Mouse (Mus musculus): ENCODE results near the gene Ppp2r5c. TPM values are rescaled to one million over a fixed set of nuclear protein-coding genes. Genes with fewer than 3 reads are reported as not detected.

Gene Ppp2r5c
- polyA plus RNA-seq, 1 experiment: 153 TPM

GRCm38 (mm10) chr12:110545040-110545701, 98.3 kb downstream of the Ppp2r5c start:
- no peak for TF ChIP-seq POLR2A (IDR thresholded peaks at IDR 0.05; ENCODE audit: borderline replicate concordance, low read depth, low read length)
- TF ChIP-seq CTCF (IDR thresholded peaks at IDR 0.05; ENCODE audit: low read depth, low read length): no peak
- no peak overlapping the region for H3K27ac ChIP-seq (ENCODE audit: insufficient read depth, low read depth, low read length)
- no peaks in the 10 kb centered on the region for H3K4me1 ChIP-seq (ENCODE audit: control insufficient read depth, insufficient read depth, low read length)
- H3K4me3 ChIP-seq (ENCODE audit: insufficient read depth, low read length): no peak overlapping the region

- TF ChIP-seq CTCF (IDR thresholded peaks at IDR 0.05; ENCODE audit: low read depth, low read length) (no peak), POLR2A (IDR thresholded peaks at IDR 0.05; ENCODE audit: borderline replicate concordance, low read depth, low read length) (no peak)
- Histone ChIP-seq H3K27ac (ENCODE audit: insufficient read depth, low read depth, low read length) (no peak overlapping the region), H3K4me3 (ENCODE audit: insufficient read depth, low read length) (no peak overlapping the region), H3K4me1 (ENCODE audit: control insufficient read depth, insufficient read depth, low read length) (no peaks in the 10 kb centered on the region)
Measured at GRCm38 (mm10) chr12:110547573-110547972, 100.7 kb downstream of the Ppp2r5c start.

GRCm38 (mm10) chr12:110549437-110550112, 102.7 kb downstream of the Ppp2r5c start:
- no peak for TF ChIP-seq CTCF (IDR thresholded peaks at IDR 0.05; ENCODE audit: low read depth, low read length)
- no peak for TF ChIP-seq POLR2A (IDR thresholded peaks at IDR 0.05; ENCODE audit: borderline replicate concordance, low read depth, low read length)
- Histone ChIP-seq H3K27ac (ENCODE audit: insufficient read depth, low read depth, low read length) (no peak overlapping the region), H3K4me1 (ENCODE audit: control insufficient read depth, insufficient read depth, low read length) (no peaks in the 10 kb centered on the region), H3K4me3 (ENCODE audit: insufficient read depth, low read length) (no peak overlapping the region)

GRCm38 (mm10) chr12:110550364-110550763, 103.4 kb downstream of the Ppp2r5c start:
- H3K27ac ChIP-seq (ENCODE audit: insufficient read depth, low read depth, low read length): no peak overlapping the region
- H3K4me1 ChIP-seq (ENCODE audit: control insufficient read depth, insufficient read depth, low read length): no peaks in the 10 kb centered on the region
- TF ChIP-seq POLR2A (IDR thresholded peaks at IDR 0.05; ENCODE audit: borderline replicate concordance, low read depth, low read length) (no peak), CTCF (IDR thresholded peaks at IDR 0.05; ENCODE audit: low read depth, low read length) (no peak)
- H3K4me3 ChIP-seq (ENCODE audit: insufficient read depth, low read length): no peak overlapping the region

- Histone ChIP-seq H3K4me1 (ENCODE audit: control insufficient read depth, insufficient read depth, low read length) (no peaks in the 10 kb centered on the region), H3K27ac (ENCODE audit: insufficient read depth, low read depth, low read length) (no peak overlapping the region), H3K4me3 (ENCODE audit: insufficient read depth, low read length) (no peak overlapping the region)
- no peak for TF ChIP-seq POLR2A (IDR thresholded peaks at IDR 0.05; ENCODE audit: borderline replicate concordance, low read depth, low read length)
- TF ChIP-seq CTCF (IDR thresholded peaks at IDR 0.05; ENCODE audit: low read depth, low read length): no peak
Measured at GRCm38 (mm10) chr12:110552113-110552512, 105.2 kb downstream of the Ppp2r5c start.

- no peak overlapping the region for H3K4me3 ChIP-seq (ENCODE audit: insufficient read depth, low read length)
- H3K27ac ChIP-seq (ENCODE audit: insufficient read depth, low read depth, low read length): no peak overlapping the region
- no peaks in the 10 kb centered on the region for H3K4me1 ChIP-seq (ENCODE audit: control insufficient read depth, insufficient read depth, low read length)
- no peak for TF ChIP-seq POLR2A (IDR thresholded peaks at IDR 0.05; ENCODE audit: borderline replicate concordance, low read depth, low read length)
- TF ChIP-seq CTCF (IDR thresholded peaks at IDR 0.05; ENCODE audit: low read depth, low read length): no peak
Measured at GRCm38 (mm10) chr12:110553362-110553761, 106.4 kb downstream of the Ppp2r5c start.

- no peaks in the 10 kb centered on the region for H3K4me1 ChIP-seq (ENCODE audit: control insufficient read depth, insufficient read depth, low read length)
- no peak overlapping the region for H3K27ac ChIP-seq (ENCODE audit: insufficient read depth, low read depth, low read length)
- H3K4me3 ChIP-seq (ENCODE audit: insufficient read depth, low read length): no peak overlapping the region
- TF ChIP-seq CTCF (IDR thresholded peaks at IDR 0.05; ENCODE audit: low read depth, low read length) (no peak), POLR2A (IDR thresholded peaks at IDR 0.05; ENCODE audit: borderline replicate concordance, low read depth, low read length) (no peak)
Measured at GRCm38 (mm10) chr12:110555536-110556240, 108.8 kb downstream of the Ppp2r5c start.

- H3K27ac ChIP-seq (ENCODE audit: insufficient read depth, low read depth, low read length): no peak overlapping the region
- H3K4me1 ChIP-seq (ENCODE audit: control insufficient read depth, insufficient read depth, low read length): no peaks in the 10 kb centered on the region
- no peak for TF ChIP-seq POLR2A (IDR thresholded peaks at IDR 0.05; ENCODE audit: borderline replicate concordance, low read depth, low read length)
- no peak for TF ChIP-seq CTCF (IDR thresholded peaks at IDR 0.05; ENCODE audit: low read depth, low read length)
- no peak overlapping the region for H3K4me3 ChIP-seq (ENCODE audit: insufficient read depth, low read length)
Measured at GRCm38 (mm10) chr12:110556861-110557628, 110.1 kb downstream of the Ppp2r5c start.

- TF ChIP-seq POLR2A (IDR thresholded peaks at IDR 0.05; ENCODE audit: borderline replicate concordance, low read depth, low read length): no peak
- no peak for TF ChIP-seq CTCF (IDR thresholded peaks at IDR 0.05; ENCODE audit: low read depth, low read length)
- no peaks in the 10 kb centered on the region for H3K4me1 ChIP-seq (ENCODE audit: control insufficient read depth, insufficient read depth, low read length)
- H3K4me3 ChIP-seq (ENCODE audit: insufficient read depth, low read length): no peak overlapping the region
- H3K27ac ChIP-seq (ENCODE audit: insufficient read depth, low read depth, low read length): no peak overlapping the region
Measured at GRCm38 (mm10) chr12:110558175-110558574, 111.3 kb downstream of the Ppp2r5c start.
